Mouse (Mus musculus) layer of hippocampus, postnatal 10 days (tissue): ENCODE measurements around the gene Cfap54. TPM values are rescaled to one million over a fixed set of nuclear protein-coding genes. Genes with fewer than 3 reads are reported as not detected.

Source experiments
- DNase-seq, 2 experiments: peaks; one replicate each; pipeline ENCODE4 v3.0.0; 2021; ENCODE audit warnings: low spot score in 2 of 2
- total RNA-seq, 2 experiments: library from RNA; stranded (reverse); gene quantifications; 2 replicates each; pipeline ENCODE4 v1.2.3; 2021

Cfap54 gene
- total RNA-seq, 2 experiments from 2014 or later = 11.0 to 14.2 TPM

GRCm38 (mm10) chr10:93098211-93098805 lies 16.9 kb upstream of the Cfap54 start:
- DNase-seq = no peak

- no peak for DNase-seq
Measured at GRCm38 (mm10) chr10:93097439-93097838, 16.0 kb upstream of the Cfap54 start.

- DNase-seq = no peak
Measured at GRCm38 (mm10) chr10:93095827-93096226, 14.4 kb upstream of the Cfap54 start.

GRCm38 (mm10) chr10:93094957-93095580 lies 13.7 kb upstream of the Cfap54 start:
- DNase-seq = no peak

- no peak for DNase-seq
Measured at GRCm38 (mm10) chr10:93091928-93092327, 10.5 kb upstream of the Cfap54 start.

GRCm38 (mm10) chr10:93090241-93090640 lies 8.8 kb upstream of the Cfap54 start:
- DNase-seq = no peak

- no peak for DNase-seq
Measured at GRCm38 (mm10) chr10:93088396-93089048, 7.1 kb upstream of the Cfap54 start.

GRCm38 (mm10) chr10:93087504-93087903 lies 6.1 kb upstream of the Cfap54 start:
- DNase-seq = no peak

GRCm38 (mm10) chr10:93083963-93084340 lies 2.5 kb upstream of the Cfap54 start:
- DNase-seq = no peak

GRCm38 (mm10) chr10:93083198-93083962 lies 2.0 kb upstream of the Cfap54 start:
- peak in 1 of 2 experiments; percentile 35 for DNase-seq

- DNase-seq = no peak
Measured at GRCm38 (mm10) chr10:93079486-93079885, 1.9 kb downstream of the Cfap54 start.

- no peak for DNase-seq
Measured at GRCm38 (mm10) chr10:93077935-93078479, 3.4 kb downstream of the Cfap54 start.

- DNase-seq = no peak
Measured at GRCm38 (mm10) chr10:93076376-93076775, 5.0 kb downstream of the Cfap54 start.

GRCm38 (mm10) chr10:93075856-93076255 lies 5.6 kb downstream of the Cfap54 start:
- no peak for DNase-seq

GRCm38 (mm10) chr10:93072769-93073168 lies 8.6 kb downstream of the Cfap54 start:
- DNase-seq = no peak

GRCm38 (mm10) chr10:93071753-93072152 lies 9.7 kb downstream of the Cfap54 start:
- no peak for DNase-seq

GRCm38 (mm10) chr10:93070121-93070898 lies 11.1 kb downstream of the Cfap54 start:
- peak; percentile 56 to 58 for DNase-seq

GRCm38 (mm10) chr10:93069721-93070120 lies 11.7 kb downstream of the Cfap54 start:
- DNase-seq = no peak

- no peak for DNase-seq
Measured at GRCm38 (mm10) chr10:93069041-93069679, 12.3 kb downstream of the Cfap54 start.

- no peak for DNase-seq
Measured at GRCm38 (mm10) chr10:93064973-93065372, 16.4 kb downstream of the Cfap54 start.
